Mouse (Mus musculus): Measurements from ENCODE around the gene Klf16. TPM values are rescaled to one million over a fixed set of nuclear protein-coding genes. Genes with fewer than 3 reads are reported as not detected.

Klf16 gene
- total and polyA plus RNA-seq, 3 experiments, result 14.1 to 94.0 (median 38.2) TPM

GRCm38 (mm10) chr10:80584642-80585552 is 7.8 kb upstream of the Klf16 start:
- DNase-seq (ENCODE audit: extremely low read depth), result no peak
- H3K79me2 ChIP-seq (replicated peaks; ENCODE audit: control insufficient read depth, extremely low read depth, insufficient read depth, poor library complexity, severe bottlenecking), result peaks cover 20% of the 10 kb centered on the region
- no peak overlapping the region for H3K4me2 ChIP-seq (ENCODE audit: insufficient read depth, low read depth, poor library complexity, severe bottlenecking)
- no peak overlapping the region for H3K27ac ChIP-seq (ENCODE audit: insufficient read depth, low read depth)
- no peak overlapping the region for H3K9ac ChIP-seq (ENCODE audit: insufficient read depth, low read depth)
- H3K36me3 ChIP-seq (replicated peaks in 1 of 2; ENCODE audit: control insufficient read depth in 1 of 2, insufficient read depth in 1 of 2, low read length in 1 of 2), result peaks cover 31 to 63% of the 10 kb centered on the region in 2 experiments
- no peaks in the 10 kb centered on the region for H3K9me3 ChIP-seq (replicated peaks; ENCODE audit: low read length)
- no peaks in the 10 kb centered on the region for H3K27me3 ChIP-seq (replicated peaks)
- no peak overlapping the region for H3K4me3 ChIP-seq (replicated peaks in 1 of 3; ENCODE audit: low read depth in 2 of 3, low read length in 2 of 3, poor library complexity in 1 of 3)
- H3K4me1 ChIP-seq (ENCODE audit: control insufficient read depth in 1 of 2, insufficient read depth in 2 of 2), result peaks cover 33 to 84% of the 10 kb centered on the region in 2 experiments
- in situ Hi-C loops (cut with MboI; ENCODE audit: low pct_ligation_motif_present, low pct_unique_long_range_greater_than_20kb, low sequenced_read_pairs) (no loop called here), dilution Hi-C loops (cut with MboI; ENCODE audit: extremely low pct_ligation_motif_present, extremely low pct_unique_long_range_greater_than_20kb, low sequenced_read_pairs) (no loop called here)
- TF ChIP-seq EP300 (IDR thresholded peaks at IDR 0.05; ENCODE audit: low read length) (no peak), SIN3A (IDR thresholded peaks at IDR 0.05; ENCODE audit: low read length) (no peak), JUN (IDR thresholded peaks at IDR 0.05; ENCODE audit: insufficient read depth, low read depth, low read length) (no peak), MAZ (IDR thresholded peaks at IDR 0.05; ENCODE audit: low read depth, low read length) (no peak), PAX5 (IDR thresholded peaks at IDR 0.05; ENCODE audit: low read length) (no peak), CTCF (conservative IDR thresholded peaks at IDR 0.05 in 1 of 2, IDR thresholded peaks at IDR 0.05 in 1 of 2; ENCODE audit: low read depth in 2 of 2, low read length in 2 of 2) (no peak), RAD21 (IDR thresholded peaks at IDR 0.05; ENCODE audit: low read depth, low read length) (no peak), POLR2AphosphoS2 (IDR thresholded peaks at IDR 0.05; ENCODE audit: low read depth, low read length) (no peak), MAFK (IDR thresholded peaks at IDR 0.05; ENCODE audit: insufficient replicate concordance, low read length) (no peak), E2F4 (IDR thresholded peaks at IDR 0.05; ENCODE audit: insufficient replicate concordance, low read depth, low read length) (no peak), CHD2 (IDR thresholded peaks at IDR 0.05; ENCODE audit: low read length) (no peak), HCFC1 (IDR thresholded peaks at IDR 0.05; ENCODE audit: low read depth, low read length) (no peak), MEF2A (IDR thresholded peaks at IDR 0.05; ENCODE audit: borderline replicate concordance, low read depth, low read length) (no peak), MYC (IDR thresholded peaks at IDR 0.05; ENCODE audit: low read depth, low read length) (no peak), USF1 (IDR thresholded peaks at IDR 0.05; ENCODE audit: low read depth, low read length) (no peak)

DNA sequence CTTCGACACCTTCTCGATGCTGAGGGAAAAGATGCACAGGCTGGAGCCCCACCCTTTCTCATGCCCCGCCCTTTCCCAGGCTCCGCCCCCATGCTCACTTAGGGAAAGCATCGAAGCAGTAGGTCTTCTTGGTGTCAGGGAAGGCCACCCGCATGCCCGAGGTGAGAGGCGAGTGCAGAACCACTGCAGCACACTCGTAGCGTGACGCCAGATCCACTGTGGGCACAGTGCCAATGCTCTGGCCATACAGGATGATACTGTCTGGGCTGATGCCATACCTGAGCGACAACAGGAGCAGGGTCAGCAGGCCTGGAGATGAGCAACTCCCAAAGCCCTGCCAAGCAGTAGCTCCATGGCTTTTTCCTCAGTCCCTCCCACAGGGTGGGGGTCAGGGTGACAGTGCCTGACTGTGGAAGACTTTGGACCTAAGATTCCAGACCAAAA is 6.9 kb upstream of the Klf16 start:
- no peaks in the 10 kb centered on the region for H3K27me3 ChIP-seq (replicated peaks)
- H3K4me3 ChIP-seq (replicated peaks in 1 of 3; ENCODE audit: low read depth in 2 of 3, low read length in 2 of 3, poor library complexity in 1 of 3), result no peak overlapping the region
- no peak overlapping the region for H3K27ac ChIP-seq (ENCODE audit: insufficient read depth, low read depth)
- H3K79me2 ChIP-seq (replicated peaks; ENCODE audit: control insufficient read depth, extremely low read depth, insufficient read depth, poor library complexity, severe bottlenecking), result peaks cover 16% of the 10 kb centered on the region
- DNase-seq (ENCODE audit: extremely low read depth), result no peak
- H3K4me1 ChIP-seq (ENCODE audit: control insufficient read depth in 1 of 2, insufficient read depth in 2 of 2), result peaks cover 31 to 80% of the 10 kb centered on the region in 2 experiments
- TF ChIP-seq HCFC1 (IDR thresholded peaks at IDR 0.05; ENCODE audit: low read depth, low read length) (no peak), PAX5 (IDR thresholded peaks at IDR 0.05; ENCODE audit: low read length) (no peak), MAZ (IDR thresholded peaks at IDR 0.05; ENCODE audit: low read depth, low read length) (no peak), E2F4 (IDR thresholded peaks at IDR 0.05; ENCODE audit: insufficient replicate concordance, low read depth, low read length) (no peak), ETS1 (conservative IDR thresholded peaks at IDR 0.05; ENCODE audit: low read depth, low read length) (no peak), RAD21 (IDR thresholded peaks at IDR 0.05; ENCODE audit: low read depth, low read length) (no peak), RCOR1 (conservative IDR thresholded peaks at IDR 0.05; ENCODE audit: low read depth, low read length) (no peak)
- in situ Hi-C loops (cut with MboI; ENCODE audit: low pct_ligation_motif_present, low pct_unique_long_range_greater_than_20kb, low sequenced_read_pairs) (no loop called here), dilution Hi-C loops (cut with MboI; ENCODE audit: extremely low pct_ligation_motif_present, extremely low pct_unique_long_range_greater_than_20kb, low sequenced_read_pairs) (no loop called here)
- no peak overlapping the region for H3K4me2 ChIP-seq (ENCODE audit: insufficient read depth, low read depth, poor library complexity, severe bottlenecking)
- H3K36me3 ChIP-seq (replicated peaks in 1 of 2; ENCODE audit: control insufficient read depth in 1 of 2, insufficient read depth in 1 of 2, low read length in 1 of 2), result peaks cover 31 to 63% of the 10 kb centered on the region in 2 experiments
- H3K9me3 ChIP-seq (replicated peaks; ENCODE audit: low read length), result no peaks in the 10 kb centered on the region
- no peak overlapping the region for H3K9ac ChIP-seq (ENCODE audit: insufficient read depth, low read depth)
